Mouse (Mus musculus): ENCODE data around the gene Chrna5. TPM values are rescaled to one million over a fixed set of nuclear protein-coding genes. Genes with fewer than 3 reads are reported as not detected.

Chrna5 gene
- total RNA-seq, 2 experiments from 2014 or later, result 4.8 to 5.1 TPM

Other genes with a start within 250 kb of the Chrna5 start
- gene Wdr61, start 246.4 kb upstream of the Chrna5 start, total RNA-seq (2021), result 10 to 100 TPM; 51.8 to 52.7 TPM
- 1 to 10 TPM; 1.8 to 2.6 TPM for gene Crabp1, start 216.1 kb upstream of the Chrna5 start, total RNA-seq (2021)
- gene Ireb2, start 117.1 kb upstream of the Chrna5 start, total RNA-seq (2021), result 10 to 100 TPM; 43.2 to 53.3 TPM
- 1 to 10 TPM; 1.6 to 2.5 TPM for gene Hykk, start 63.6 kb upstream of the Chrna5 start, total RNA-seq (2021)
- gene Psma4, start 30.1 kb upstream of the Chrna5 start, total RNA-seq (2021), result 100 to 1,000 TPM; 115 to 118 TPM
- gene AY074887, start 29.9 kb upstream of the Chrna5 start, total RNA-seq (2021), result not detected
- under 1 TPM; 0.77 to 0.91 TPM for gene Chrna3, start 45.7 kb downstream of the Chrna5 start, total RNA-seq (2021)
- under 1 TPM; 0.11 to 0.20 TPM for gene Chrnb4, start 67.9 kb downstream of the Chrna5 start, total RNA-seq (2021)
- 10 to 100 TPM; 65.6 to 66.4 TPM for gene Ube2q2, start 168.0 kb downstream of the Chrna5 start, total RNA-seq (2021)
- gene Fbxo22, start 228.0 kb downstream of the Chrna5 start, total RNA-seq (2021), result 10 to 100 TPM; 40.5 to 41.7 TPM

Measured in left cerebral cortex, postnatal 36 days (tissue).